10 mouse cellular contexts compared by ENCODE assay signal in genomic region chr2:172977409-172978130, GRCm38 (mm10). TPM values are rescaled to one million over a fixed set of nuclear protein-coding genes. Genes with fewer than 3 reads are reported as not detected.
DNase-seq lines count a peak whose midpoint lies in the region; ATAC-seq and TF ChIP-seq lines count a peak whose summit lies in the region.
"Had no signal": no experiment of that assay in that cellular context is flagged by ENCODE, and none has a peak within 500 bp of the region (broad histone marks: within the 10 kb centered on the region; RNA-seq: fewer than 3 reads in every experiment).

Spo11 (plus strand) TSS chr2:172977700.

- no peak for DNase-seq in gastrocnemius, adult 2 months
- no peak for DNase-seq in gastrocnemius, adult 18-20 months (ENCODE audit: low spot score)
- no peak for DNase-seq in forebrain, postnatal 0 days
- DNase-seq in thymus, adult 18-20 months, result peak; percentile 90 to 95
- DNase-seq in cerebellum, adult 2 months, result no peak
- DNase-seq in urinary bladder, adult 18-20 months (ENCODE audit: low spot score in 2 of 2), result no peak

- H3K27ac ChIP-seq in gastrocnemius, adult 2 months, result 0 out of 2 replicates have a peak within 1 kb of the TSS, but pooled peaks have one; percentile 20
- H3K27ac ChIP-seq in forebrain, postnatal 0 days (ENCODE audit: low read depth, low read length), result no peak within 1 kb of the TSS
- no peak within 1 kb of the TSS for H3K27ac ChIP-seq in cerebellum, adult 2 months (ENCODE audit: insufficient read depth, low read length)
- H3K27ac ChIP-seq: left cerebral cortex, adult 2 months had no signal

- no peak within 1 kb of the TSS for H3K9ac ChIP-seq in forebrain, postnatal 0 days

- H3K4me2 ChIP-seq in forebrain, postnatal 0 days (ENCODE audit: low read depth), result no peak within 1 kb of the TSS; the same call in 1 of the 2 replicates

- H3K27me3 ChIP-seq in E14TG2a.4 (ENCODE audit: insufficient read depth, low read length), result peaks cover 38% of the 10 kb centered on the region
- H3K27me3 ChIP-seq in forebrain, postnatal 0 days (ENCODE audit: insufficient read depth, low read length), result no peaks in the 10 kb centered on the region; the same call in 1 of the 2 replicates
- no peaks in the 10 kb centered on the region for H3K27me3 ChIP-seq in cerebellum, adult 2 months (ENCODE audit: control insufficient read depth, insufficient read depth, low read length)

- ATAC-seq in forebrain, postnatal 0 days, result peak; percentile 49; the same call in 1 of the 2 replicates
- ATAC-seq in megakaryocyte progenitor cell, adult 5-6 weeks (replicated peaks; ENCODE audit: poor library complexity), result peak; percentile 58

- H3K4me1 ChIP-seq in E14TG2a.4 (replicated peaks; ENCODE audit: low read depth, low read length), result peaks cover 32% of the 10 kb centered on the region
- H3K4me1 ChIP-seq in forebrain, postnatal 0 days (ENCODE audit: insufficient read depth), result peaks cover 9% of the 10 kb centered on the region; the same call in 1 of the 2 replicates
- H3K4me1 ChIP-seq in cerebellum, adult 2 months (ENCODE audit: control insufficient read depth, insufficient read depth, low read length), result peaks cover 6% of the 10 kb centered on the region; the same call in 1 of the 2 replicates

- H3K9me3 ChIP-seq in E14TG2a.4 (ENCODE audit: low read length), result peaks cover 5% of the 10 kb centered on the region
- no peaks in the 10 kb centered on the region for H3K9me3 ChIP-seq in forebrain, postnatal 0 days (ENCODE audit: low read length)

- no peak for TF ChIP-seq POLR2A in cerebellum, adult 2 months (IDR thresholded peaks at IDR 0.05; ENCODE audit: borderline replicate concordance, insufficient read depth, low read length)

- no peak for TF ChIP-seq CTCF in gastrocnemius, adult 2 months (IDR thresholded peaks at IDR 0.05)
- no peak for TF ChIP-seq CTCF in E14TG2a.4 (conservative IDR thresholded peaks at IDR 0.05; ENCODE audit: low read length)
- TF ChIP-seq CTCF in forebrain, postnatal 0 days (IDR thresholded peaks at IDR 0.05; ENCODE audit: low read depth), result no peak
- no peak for TF ChIP-seq CTCF in cerebellum, adult 2 months (IDR thresholded peaks at IDR 0.05; ENCODE audit: borderline replicate concordance, insufficient read depth, low read depth, low read length)

- H3K36me3 ChIP-seq in E14TG2a.4 (ENCODE audit: insufficient read depth, low read length), result no peaks in the 10 kb centered on the region
- H3K36me3 ChIP-seq in forebrain, postnatal 0 days (ENCODE audit: insufficient read depth), result no peaks in the 10 kb centered on the region

- H3K4me3 ChIP-seq in gastrocnemius, adult 2 months, result peak within 1 kb of the TSS; percentile 38
- peak within 1 kb of the TSS; percentile 56 for H3K4me3 ChIP-seq in E14TG2a.4 (replicated peaks; ENCODE audit: low read length)
- H3K4me3 ChIP-seq in forebrain, postnatal 0 days (ENCODE audit: low read depth, low read length), result no peak within 1 kb of the TSS
- no peak within 1 kb of the TSS for H3K4me3 ChIP-seq in cerebellum, adult 2 months (replicated peaks; ENCODE audit: insufficient read depth, low read depth, low read length)
- H3K4me3 ChIP-seq: left cerebral cortex, adult 2 months had no signal

- 9% methylated on average over 14 of the region's 14 CpGs for WGBS in forebrain, postnatal 0 days
- 13% methylated on average over 14 of the region's 14 CpGs for WGBS in cerebellum, adult 2 months

- intact Hi-C loops in gastrocnemius, adult 2 months (cut with DNase I), result no loop called here

RNA-seq across cellular contexts. Expression of gene Spo11, which starts in this region (rescaled TPM):
- not detected for total RNA-seq in gastrocnemius, adult 2 months (2021)
- total RNA-seq in gastrocnemius, adult 18-20 months (2021), result not detected
- 1.1 and 1.3 TPM in 2 replicates for total RNA-seq in forebrain, postnatal 0 days (2014; rRNA removed)
- polyA plus RNA-seq in forebrain, postnatal 0 days (2015; fragmentation: Nextera tagmentation; extraction: Ambion mirVana), result 0.92 and 1.1 TPM in 2 replicates
- not detected in 2 replicates for total RNA-seq in megakaryocyte progenitor cell, adult 5-6 weeks (2015)
- total RNA-seq in megakaryocyte progenitor cell, adult 5-6 weeks (2017), result not detected in 2 replicates
- polyA plus RNA-seq in cerebellum, adult 2 months (2012; rRNA removed), result 0.21 and 0.27 TPM in 2 replicates
- polyA plus RNA-seq: C2C12 had no signal

Comparison
In these comparisons a context has a peak if more than half of its experiments do, and no peak if none do; other contexts are left out.
1. Peak in ATAC-seq in megakaryocyte progenitor cell, adult 5-6 weeks; RNA of the gene not detected or under 1 TPM.
2. DNase-seq: peak in thymus, adult 18-20 months (2 of 2); none in gastrocnemius, adult 2 months (single experiment), gastrocnemius, adult 18-20 months (single experiment), forebrain, postnatal 0 days (single experiment), cerebellum, adult 2 months (0 of 2) and urinary bladder, adult 18-20 months (0 of 2).
3. H3K4me3 ChIP-seq: peak in gastrocnemius, adult 2 months (single experiment) and E14TG2a.4 (single experiment); none in forebrain, postnatal 0 days (single experiment) and cerebellum, adult 2 months (single experiment).